8 mouse cellular contexts compared by ENCODE assay signal in genomic region chr3:69005338-69006245, GRCm38 (mm10). TPM values are rescaled to one million over a fixed set of nuclear protein-coding genes. Genes with fewer than 3 reads are reported as not detected.
A peak's percentile ranks its signal among the peaks of the same experiment; 100 is the strongest.
DNase-seq lines count a peak whose midpoint lies in the region; ATAC-seq and TF ChIP-seq lines count a peak whose summit lies in the region.

No protein-coding gene starts in this region.

- peak overlapping the region; percentile 98 for H3K4me3 ChIP-seq in intestine, postnatal 0 days (ENCODE audit: low read depth, low read length)
- peak overlapping the region; percentile 93 for H3K4me3 ChIP-seq in limb, embryonic 15.5 days
- H3K4me3 ChIP-seq in midbrain, embryonic 16.5 days (ENCODE audit: low read depth, low read length): peak overlapping the region; percentile 97

- no peaks in the 10 kb centered on the region for H3K9me3 ChIP-seq in intestine, postnatal 0 days (ENCODE audit: control insufficient read depth)
- H3K9me3 ChIP-seq in limb, embryonic 15.5 days: no peaks in the 10 kb centered on the region
- no peaks in the 10 kb centered on the region for H3K9me3 ChIP-seq in midbrain, embryonic 16.5 days (replicated peaks; ENCODE audit: control insufficient read depth, low read length, poor library complexity, severe bottlenecking)

- H3K4me1 ChIP-seq in intestine, postnatal 0 days (replicated peaks; ENCODE audit: control insufficient read depth, insufficient read depth, low read length): no peaks in the 10 kb centered on the region; the same call in 1 of the 2 replicates
- H3K4me1 ChIP-seq in limb, embryonic 15.5 days: peaks cover 11% of the 10 kb centered on the region
- H3K4me1 ChIP-seq in midbrain, embryonic 16.5 days (ENCODE audit: control insufficient read depth, insufficient read depth, low read length): peaks cover 9% of the 10 kb centered on the region; the same call in 1 of the 2 replicates

- H3K36me3 ChIP-seq in intestine, postnatal 0 days (ENCODE audit: control insufficient read depth, insufficient read depth): no peaks in the 10 kb centered on the region
- H3K36me3 ChIP-seq in limb, embryonic 15.5 days: 0 out of 2 replicates have a peak, but pooled peaks cover 3% of the 10 kb centered on the region
- no peaks in the 10 kb centered on the region for H3K36me3 ChIP-seq in midbrain, embryonic 16.5 days (ENCODE audit: control insufficient read depth, insufficient read depth, low read length)

- H3K9ac ChIP-seq in intestine, postnatal 0 days (ENCODE audit: low read depth, low read length): peak overlapping the region; percentile 84
- peak overlapping the region; percentile 84 for H3K9ac ChIP-seq in limb, embryonic 15.5 days
- peak overlapping the region; percentile 73 for H3K9ac ChIP-seq in midbrain, embryonic 16.5 days (ENCODE audit: low read depth, low read length)

- TF ChIP-seq CTCF in intestine, postnatal 0 days (IDR thresholded peaks at IDR 0.05; ENCODE audit: low read depth): peak; percentile 50

- under 1% methylated on average over 72 of the region's 72 CpGs for WGBS in intestine, postnatal 0 days
- under 1% methylated on average over 72 of the region's 72 CpGs for WGBS in limb, embryonic 15.5 days
- under 1% methylated on average over 64 of the region's 72 CpGs for WGBS in midbrain, embryonic 16.5 days

- H3K4me2 ChIP-seq in intestine, postnatal 0 days (replicated peaks; ENCODE audit: low read depth): peak overlapping the region; percentile 85
- H3K4me2 ChIP-seq in limb, embryonic 15.5 days: peak overlapping the region; percentile 81
- peak overlapping the region; percentile 99 for H3K4me2 ChIP-seq in midbrain, embryonic 16.5 days (ENCODE audit: low read length)

- peak; percentile 13 for DNase-seq in layer of hippocampus, adult 11-12 months (ENCODE audit: low spot score)
- no peak for DNase-seq in layer of hippocampus, adult 9-10 months (ENCODE audit: low spot score)
- DNase-seq in embryo, embryonic 11.5 days (ENCODE audit: low read depth, low spot score): peak; percentile 30
- DNase-seq in spleen, postnatal 10 days (ENCODE audit: low spot score in 2 of 2): peak; percentile 77 to 79

- peak overlapping the region; percentile 88 for H3K27ac ChIP-seq in intestine, postnatal 0 days (ENCODE audit: low read depth, low read length)
- H3K27ac ChIP-seq in limb, embryonic 15.5 days: peak overlapping the region; percentile 90
- H3K27ac ChIP-seq in midbrain, embryonic 16.5 days (ENCODE audit: low read length): peak overlapping the region; percentile 85

- H3K27me3 ChIP-seq in intestine, postnatal 0 days (replicated peaks; ENCODE audit: control insufficient read depth, insufficient read depth, low read length): no peaks in the 10 kb centered on the region
- no peaks in the 10 kb centered on the region for H3K27me3 ChIP-seq in limb, embryonic 15.5 days
- H3K27me3 ChIP-seq in midbrain, embryonic 16.5 days (ENCODE audit: control insufficient read depth, insufficient read depth, low read depth, low read length): no peaks in the 10 kb centered on the region

- ATAC-seq in granulocyte monocyte progenitor cell, adult 5-6 weeks (replicated peaks; ENCODE audit: poor library complexity, severe bottlenecking): peak; percentile 57
- ATAC-seq in intestine, postnatal 0 days: peak; percentile 29
- peak; percentile 33 for ATAC-seq in limb, embryonic 15.5 days (ENCODE audit: insufficient number of reproducible peaks, low FRiP score, low TSS enrichment, low read depth)
- peak; percentile 66 for ATAC-seq in midbrain, embryonic 16.5 days

RNA-seq across cellular contexts. Expression of gene Smc4, which starts 1.1 kb away (rescaled TPM):
- 115 and 179 TPM in 2 replicates for total RNA-seq in granulocyte monocyte progenitor cell, adult 5-6 weeks (2014; fragmentation: Nextera tagmentation)
- 624 and 700 TPM in 2 replicates for total RNA-seq in granulocyte monocyte progenitor cell, adult 5-6 weeks (2017)
- 53.3 and 56.6 TPM in 2 replicates for polyA plus RNA-seq in intestine, postnatal 0 days (2015; fragmentation: Nextera tagmentation; extraction: Ambion mirVana)
- 141 and 143 TPM in 2 replicates for polyA plus RNA-seq in limb, embryonic 15.5 days (2015; fragmentation: Nextera tagmentation; extraction: Ambion mirVana)
- 23.4 and 30.3 TPM in 2 replicates for polyA plus RNA-seq in midbrain, embryonic 16.5 days (2015; fragmentation: Nextera tagmentation; extraction: Ambion mirVana)

RNA-seq across cellular contexts. Expression of gene Ift80, which starts 1.2 kb away (rescaled TPM):
- 11.9 and 16.4 TPM in 2 replicates for total RNA-seq in granulocyte monocyte progenitor cell, adult 5-6 weeks (2014; fragmentation: Nextera tagmentation)
- total RNA-seq in granulocyte monocyte progenitor cell, adult 5-6 weeks (2017): 20.2 and 27.6 TPM in 2 replicates
- polyA plus RNA-seq in intestine, postnatal 0 days (2015; fragmentation: Nextera tagmentation; extraction: Ambion mirVana): 1.8 and 1.9 TPM in 2 replicates
- polyA plus RNA-seq in limb, embryonic 15.5 days (2015; fragmentation: Nextera tagmentation; extraction: Ambion mirVana): 14.8 and 16.7 TPM in 2 replicates
- polyA plus RNA-seq in midbrain, embryonic 16.5 days (2015; fragmentation: Nextera tagmentation; extraction: Ambion mirVana): 7.2 and 8.6 TPM in 2 replicates

RNA-seq across cellular contexts. Expression of gene Trim59, which starts 39.0 kb away (rescaled TPM):
- 28.7 and 33.7 TPM in 2 replicates for total RNA-seq in granulocyte monocyte progenitor cell, adult 5-6 weeks (2014; fragmentation: Nextera tagmentation)
- 20.2 and 23.8 TPM in 2 replicates for total RNA-seq in granulocyte monocyte progenitor cell, adult 5-6 weeks (2017)
- polyA plus RNA-seq in intestine, postnatal 0 days (2015; fragmentation: Nextera tagmentation; extraction: Ambion mirVana): 16.4 and 18.0 TPM in 2 replicates
- polyA plus RNA-seq in limb, embryonic 15.5 days (2015; fragmentation: Nextera tagmentation; extraction: Ambion mirVana): 71.2 and 79.4 TPM in 2 replicates
- polyA plus RNA-seq in midbrain, embryonic 16.5 days (2015; fragmentation: Nextera tagmentation; extraction: Ambion mirVana): 31.9 and 39.5 TPM in 2 replicates
